Mouse (Mus musculus): ENCODE measurements at regions not wholly inside any gene's neighbourhood (a gene's known extent, or its start where the extent isn't known, plus 50 kb on each side); places are given as distances from the start of the nearest gene placed in this dataset.

DNA sequence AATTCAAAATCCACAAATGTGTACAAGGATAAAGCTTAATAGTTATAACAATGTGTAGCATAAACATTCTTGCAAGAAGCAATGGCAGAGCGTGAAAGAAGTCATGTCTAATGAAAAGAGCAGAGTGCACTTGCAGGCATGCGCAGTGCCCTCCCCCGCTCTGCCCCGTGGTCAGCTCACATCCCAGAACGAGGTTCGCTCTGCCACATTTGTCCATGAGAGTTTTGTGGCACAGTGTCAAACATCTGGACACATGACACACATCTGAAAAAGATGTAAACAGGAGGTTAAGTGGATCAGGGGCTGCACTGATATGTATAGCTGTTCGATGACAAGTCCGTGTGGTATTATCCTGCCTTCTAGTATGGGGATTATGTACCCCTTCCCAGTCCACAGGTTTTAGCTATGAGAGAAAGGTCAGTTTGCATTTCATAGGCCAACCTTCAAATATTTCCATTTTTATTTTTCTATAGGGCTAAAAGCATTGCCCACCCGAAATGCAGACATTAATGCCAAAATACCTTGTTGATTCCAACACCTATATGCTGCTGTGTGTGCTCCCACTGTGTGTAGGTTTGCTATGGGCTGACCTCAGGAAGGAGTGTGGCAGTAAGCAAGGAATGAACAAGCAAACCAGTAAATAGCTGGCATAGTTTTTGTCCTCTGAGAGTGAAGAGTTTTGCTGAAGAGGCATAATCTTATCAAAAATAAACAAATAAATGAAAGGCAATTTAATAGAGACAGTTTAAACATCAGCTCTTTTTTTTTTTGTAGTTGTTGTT, 160.7 kb upstream of the Ccdc54 start:
- no peaks in the 10 kb centered on the region for H3K27me3 ChIP-seq (ENCODE audit: control insufficient read depth, insufficient read depth, low read depth, low read length)
- 85% methylated on average over 9 of the region's 9 CpGs for WGBS
- H3K9ac ChIP-seq (ENCODE audit: low read depth, low read length) = no peak overlapping the region
- no peaks in the 10 kb centered on the region for H3K36me3 ChIP-seq (ENCODE audit: control insufficient read depth, insufficient read depth, low read length)
- no peak overlapping the region for H3K27ac ChIP-seq (ENCODE audit: low read length)
- no peak overlapping the region for H3K4me2 ChIP-seq (ENCODE audit: low read length)
- no peak overlapping the region for H3K4me3 ChIP-seq (ENCODE audit: low read depth, low read length)
- no peak for ATAC-seq
- H3K4me1 ChIP-seq (ENCODE audit: control insufficient read depth, insufficient read depth, low read length) = no peaks in the 10 kb centered on the region
- no peaks in the 10 kb centered on the region for H3K9me3 ChIP-seq (replicated peaks; ENCODE audit: control insufficient read depth, low read length, poor library complexity, severe bottlenecking)

- Histone ChIP-seq H3K4me2 (ENCODE audit: low read length) (no peak overlapping the region), H3K4me1 (ENCODE audit: control insufficient read depth, insufficient read depth, low read length) (no peaks in the 10 kb centered on the region), H3K27ac (ENCODE audit: low read length) (no peak overlapping the region), H3K9me3 (replicated peaks; ENCODE audit: control insufficient read depth, low read length, poor library complexity, severe bottlenecking) (no peaks in the 10 kb centered on the region), H3K36me3 (ENCODE audit: control insufficient read depth, insufficient read depth, low read length) (no peaks in the 10 kb centered on the region), H3K9ac (ENCODE audit: low read depth, low read length) (no peak overlapping the region), H3K27me3 (ENCODE audit: control insufficient read depth, insufficient read depth, low read depth, low read length) (no peaks in the 10 kb centered on the region), H3K4me3 (ENCODE audit: low read depth, low read length) (no peak overlapping the region)
- ATAC-seq = no peak
- WGBS = 98% methylated on average over 5 of the region's 5 CpGs
Observed at GRCm38 (mm10) chr16:50747698-50748097, 156.7 kb upstream of the Ccdc54 start.

DNA sequence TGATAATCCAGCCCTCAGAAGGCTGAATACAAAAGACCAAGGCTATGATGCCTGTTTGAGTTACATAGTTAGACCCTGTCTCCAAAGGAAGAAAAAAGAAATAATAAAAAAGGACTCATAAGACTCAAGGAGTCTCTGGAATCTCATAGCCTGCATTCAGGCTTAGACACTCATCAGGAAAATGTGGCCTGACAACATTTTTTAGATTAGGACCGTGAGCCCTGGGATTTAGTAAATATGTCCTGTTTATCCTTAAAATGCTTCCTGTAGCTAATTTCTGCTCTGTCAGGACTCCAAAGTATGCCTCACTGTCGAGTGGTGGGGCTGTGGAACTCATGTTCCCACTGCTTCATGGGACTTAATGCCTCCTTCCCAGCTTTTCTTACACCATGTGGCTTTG, 154.8 kb upstream of the Ccdc54 start:
- Histone ChIP-seq H3K27me3 (ENCODE audit: control insufficient read depth, insufficient read depth, low read depth, low read length) (no peaks in the 10 kb centered on the region), H3K4me3 (ENCODE audit: low read depth, low read length) (no peak overlapping the region), H3K27ac (ENCODE audit: low read length) (no peak overlapping the region), H3K9me3 (replicated peaks; ENCODE audit: control insufficient read depth, low read length, poor library complexity, severe bottlenecking) (no peaks in the 10 kb centered on the region), H3K4me1 (ENCODE audit: control insufficient read depth, insufficient read depth, low read length) (no peaks in the 10 kb centered on the region), H3K4me2 (ENCODE audit: low read length) (no peak overlapping the region), H3K9ac (ENCODE audit: low read depth, low read length) (no peak overlapping the region), H3K36me3 (ENCODE audit: control insufficient read depth, insufficient read depth, low read length) (no peaks in the 10 kb centered on the region)
- no peak for ATAC-seq
- 74% methylated on average over 2 of the region's 2 CpGs for WGBS

DNA sequence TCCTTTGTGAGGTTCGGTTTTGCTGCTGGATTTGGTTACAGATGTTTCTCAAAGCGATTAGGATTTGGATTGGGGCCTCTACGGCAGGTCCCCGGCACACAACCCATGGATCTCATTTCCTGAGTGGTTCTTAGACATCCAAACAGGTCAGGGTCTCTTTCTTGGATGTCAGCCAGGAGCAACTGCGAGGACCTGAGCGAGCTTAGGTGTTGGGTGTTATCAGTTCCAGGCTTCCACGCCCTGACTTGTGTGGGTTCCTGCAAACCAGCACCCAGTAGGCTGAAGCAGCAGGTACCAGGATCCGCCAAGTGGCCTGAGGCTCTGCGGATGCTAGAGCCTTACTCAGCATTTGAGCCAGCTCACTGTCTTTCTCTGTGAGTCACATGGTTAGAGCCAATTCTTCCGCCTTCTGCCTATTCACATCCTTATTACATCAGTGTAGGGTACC, 146.5 kb upstream of the Ccdc54 start:
- H3K9ac ChIP-seq (ENCODE audit: low read depth, low read length) = peak overlapping the region; percentile 56
- H3K4me1 ChIP-seq (ENCODE audit: control insufficient read depth, insufficient read depth, low read length) = peaks cover 3% of the 10 kb centered on the region; the same call in 1 of the 2 replicates
- WGBS = 36% methylated on average over 10 of the region's 10 CpGs

GRCm38 (mm10) chr16:50736151-50737047, 145.4 kb upstream of the Ccdc54 start:
- H3K4me3 ChIP-seq (ENCODE audit: low read depth, low read length) = peak overlapping the region; percentile 43
- WGBS = 8% methylated on average over 21 of the region's 21 CpGs
- no peaks in the 10 kb centered on the region for H3K9me3 ChIP-seq (replicated peaks; ENCODE audit: control insufficient read depth, low read length, poor library complexity, severe bottlenecking)
- H3K27me3 ChIP-seq (ENCODE audit: control insufficient read depth, insufficient read depth, low read depth, low read length) = no peaks in the 10 kb centered on the region
- no peaks in the 10 kb centered on the region for H3K36me3 ChIP-seq (ENCODE audit: control insufficient read depth, insufficient read depth, low read length)
- H3K4me1 ChIP-seq (ENCODE audit: control insufficient read depth, insufficient read depth, low read length) = peaks cover 5% of the 10 kb centered on the region; the same call in 1 of the 2 replicates
- ATAC-seq = peak; percentile 86
- H3K4me2 ChIP-seq (ENCODE audit: low read length) = peak overlapping the region; percentile 71
- 0 out of 2 replicates have a peak overlapping the region, but pooled peaks have one; percentile 38 for H3K9ac ChIP-seq (ENCODE audit: low read depth, low read length)
- no peak overlapping the region for H3K27ac ChIP-seq (ENCODE audit: low read length)

More for the DNA sequence above, 146.5 kb upstream of the Ccdc54 start:
- no peak for ATAC-seq
- Histone ChIP-seq H3K27ac (ENCODE audit: low read length) (no peak overlapping the region), H3K9me3 (replicated peaks; ENCODE audit: control insufficient read depth, low read length, poor library complexity, severe bottlenecking) (no peaks in the 10 kb centered on the region), H3K36me3 (ENCODE audit: control insufficient read depth, insufficient read depth, low read length) (no peaks in the 10 kb centered on the region), H3K27me3 (ENCODE audit: control insufficient read depth, insufficient read depth, low read depth, low read length) (no peaks in the 10 kb centered on the region), H3K4me3 (ENCODE audit: low read depth, low read length) (peak overlapping the region; percentile 43), H3K4me2 (ENCODE audit: low read length) (peak overlapping the region; percentile 71)

GRCm38 (mm10) chr16:50733359-50733758, 142.4 kb upstream of the Ccdc54 start:
- Histone ChIP-seq H3K4me2 (ENCODE audit: low read length) (no peak overlapping the region), H3K9ac (ENCODE audit: low read depth, low read length) (no peak overlapping the region), H3K27ac (ENCODE audit: low read length) (no peak overlapping the region), H3K27me3 (ENCODE audit: control insufficient read depth, insufficient read depth, low read depth, low read length) (0 out of 2 replicates have a peak, but pooled peaks cover 2% of the 10 kb centered on the region), H3K4me3 (ENCODE audit: low read depth, low read length) (no peak overlapping the region), H3K4me1 (ENCODE audit: control insufficient read depth, insufficient read depth, low read length) (peaks cover 5% of the 10 kb centered on the region; the same call in 1 of the 2 replicates), H3K36me3 (ENCODE audit: control insufficient read depth, insufficient read depth, low read length) (no peaks in the 10 kb centered on the region), H3K9me3 (replicated peaks; ENCODE audit: control insufficient read depth, low read length, poor library complexity, severe bottlenecking) (no peaks in the 10 kb centered on the region)
- WGBS = 97% methylated on average over 3 of the region's 3 CpGs
- ATAC-seq = no peak

GRCm38 (mm10) chr16:50732082-50733006, 141.4 kb upstream of the Ccdc54 start:
- H3K27me3 ChIP-seq (ENCODE audit: control insufficient read depth, insufficient read depth, low read depth, low read length) = 0 out of 2 replicates have a peak, but pooled peaks cover 2% of the 10 kb centered on the region
- ATAC-seq = peak; percentile 98
- H3K4me2 ChIP-seq (ENCODE audit: low read length) = peak overlapping the region; percentile 68
- H3K4me3 ChIP-seq (ENCODE audit: low read depth, low read length) = peak overlapping the region; percentile 74
- no peaks in the 10 kb centered on the region for H3K9me3 ChIP-seq (replicated peaks; ENCODE audit: control insufficient read depth, low read length, poor library complexity, severe bottlenecking)
- under 1% methylated on average over 58 of the region's 58 CpGs for WGBS
- no peaks in the 10 kb centered on the region for H3K36me3 ChIP-seq (ENCODE audit: control insufficient read depth, insufficient read depth, low read length)
- H3K4me1 ChIP-seq (ENCODE audit: control insufficient read depth, insufficient read depth, low read length) = peaks cover 5% of the 10 kb centered on the region; the same call in 1 of the 2 replicates
- peak overlapping the region; percentile 72 for H3K9ac ChIP-seq (ENCODE audit: low read depth, low read length)
- H3K27ac ChIP-seq (ENCODE audit: low read length) = 0 out of 2 replicates have a peak overlapping the region, but pooled peaks have one; percentile 52

DNA sequence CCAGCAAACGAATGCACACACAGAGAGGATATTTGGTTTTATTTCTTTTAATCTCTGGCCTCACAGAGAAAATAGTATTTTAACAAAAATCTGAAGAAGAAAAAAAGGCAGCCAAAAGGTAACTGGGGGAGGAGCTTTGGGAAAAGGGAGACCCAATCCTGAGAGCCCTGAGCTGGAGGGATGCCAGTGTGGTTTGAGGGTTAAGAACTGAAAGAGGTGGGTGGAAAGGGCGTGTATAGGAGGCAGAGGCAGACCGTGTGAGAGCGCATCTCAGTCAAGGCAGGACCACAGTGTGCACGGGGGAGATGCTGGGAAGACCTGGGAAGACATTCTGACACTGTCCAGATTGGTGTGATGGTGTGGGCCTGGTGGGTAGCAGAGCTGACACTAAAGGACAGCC, 138.4 kb upstream of the Ccdc54 start:
- Histone ChIP-seq H3K9ac (ENCODE audit: low read depth, low read length) (no peak overlapping the region), H3K4me2 (ENCODE audit: low read length) (no peak overlapping the region), H3K27me3 (ENCODE audit: control insufficient read depth, insufficient read depth, low read depth, low read length) (0 out of 2 replicates have a peak, but pooled peaks cover 2% of the 10 kb centered on the region), H3K4me1 (ENCODE audit: control insufficient read depth, insufficient read depth, low read length) (0 out of 2 replicates have a peak, but pooled peaks cover 3% of the 10 kb centered on the region), H3K4me3 (ENCODE audit: low read depth, low read length) (no peak overlapping the region), H3K27ac (ENCODE audit: low read length) (no peak overlapping the region), H3K9me3 (replicated peaks; ENCODE audit: control insufficient read depth, low read length, poor library complexity, severe bottlenecking) (no peaks in the 10 kb centered on the region), H3K36me3 (ENCODE audit: control insufficient read depth, insufficient read depth, low read length) (no peaks in the 10 kb centered on the region)
- 65% methylated on average over 5 of the region's 5 CpGs for WGBS
- no peak for ATAC-seq
